Mouse (Mus musculus): ENCODE results near the gene Bank1.

- TF ChIP-seq GATA1 (IDR thresholded peaks at IDR 0.05; ENCODE audit: low read length) (no peak), TAL1 (IDR thresholded peaks at IDR 0.05; ENCODE audit: low read length) (no peak)
Observed at GRCm38 (mm10) chr3:136321936-136322335, 3.9 kb downstream of the Bank1 start.

Measured in erythroblast, embryonic 14.5 days (primary cell).